In the genomic region with DNA sequence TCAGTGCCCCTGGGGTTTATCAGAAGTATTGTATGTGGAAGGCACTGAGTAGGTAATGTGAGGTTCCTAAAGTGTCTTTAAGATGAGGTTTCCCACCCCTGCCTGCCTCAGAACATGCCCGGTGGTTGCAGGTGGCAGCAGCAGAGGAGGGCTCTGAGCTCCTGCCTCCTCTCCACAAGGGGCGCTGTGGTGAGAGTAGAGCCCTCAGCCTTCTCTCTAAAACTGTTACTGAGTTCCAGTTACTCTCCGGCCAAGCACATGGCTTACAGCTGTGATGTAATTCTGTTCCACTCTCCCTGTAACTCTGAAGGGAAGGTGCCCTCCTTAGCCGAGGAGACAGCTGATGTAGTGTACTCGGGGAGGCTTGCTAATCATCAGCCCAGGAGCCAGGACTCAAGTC, we compare ENCODE assay signal across 10 mouse cellular contexts. TPM values are rescaled to one million over a fixed set of nuclear protein-coding genes. Genes with fewer than 3 reads are reported as not detected.
DNase-seq lines count a peak whose midpoint lies in the region; TF ChIP-seq lines count a peak whose summit lies in the region.
"Had no signal": no experiment of that assay in that cellular context is flagged by ENCODE, and none has a peak within 500 bp of the region (broad histone marks: within the 10 kb centered on the region; RNA-seq: fewer than 3 reads in every experiment).

No protein-coding gene starts in this region.

- intact Hi-C loops in gastrocnemius, postnatal 14 days (cut with DNase I; ENCODE audit: low total_unique reads): no loop called here

- peak; percentile 68 for DNase-seq in adrenal gland, postnatal 14 days
- no peak for DNase-seq in adrenal gland, adult 2 months
- no peak for DNase-seq in layer of hippocampus, adult 2 months (ENCODE audit: low spot score in 2 of 2)
- no peak for DNase-seq in layer of hippocampus, adult 11-12 months (ENCODE audit: low spot score)
- DNase-seq in ES-CJ7 (ENCODE audit: low read depth, low spot score): peak; percentile 75
- peak; percentile 43 for DNase-seq in induced T-regulatory cell, adult 2 months (ENCODE audit: low read depth)
- DNase-seq in thymus, postnatal 14 days: peak; percentile 42
- DNase-seq in gastrocnemius, postnatal 14 days: no peak

- H3K4me3 ChIP-seq in layer of hippocampus, adult 2 months: no peak overlapping the region
- H3K4me3 ChIP-seq: lung, embryonic 15.5 days; stomach, embryonic 15.5 days had no signal

- TF ChIP-seq CTCF in layer of hippocampus, adult 2 months (conservative IDR thresholded peaks at IDR 0.05): peak; percentile 75

- H3K27ac ChIP-seq in layer of hippocampus, adult 2 months: no peak overlapping the region
- H3K27ac ChIP-seq: lung, embryonic 15.5 days; stomach, embryonic 15.5 days had no signal

RNA-seq across cellular contexts. Expression of a gene that starts 9.6 kb away (rescaled TPM):
- 10.6 and 12.0 TPM in 2 replicates for total RNA-seq in adrenal gland, postnatal 14 days (2021)
- total RNA-seq in adrenal gland, adult 2 months (2021): 10 to 100 TPM; 14.4 to 15.7 TPM
- 13.2 and 23.2 TPM in 2 replicates for polyA plus RNA-seq in adrenal gland, adult 2 months (2012; rRNA removed)
- total RNA-seq in layer of hippocampus, adult 2 months (2021): 1 to 10 TPM; 7.1 to 7.6 TPM
- total RNA-seq in gastrocnemius, postnatal 14 days (2021): under 1 TPM; 0.11 to 0.39 TPM

RNA-seq across cellular contexts. Expression of a gene that starts 10.5 kb away (rescaled TPM):
- total RNA-seq in adrenal gland, postnatal 14 days (2021): 34.0 and 34.6 TPM in 2 replicates
- 10 to 100 TPM; 41.8 to 45.0 TPM for total RNA-seq in adrenal gland, adult 2 months (2021)
- 8.0 and 8.9 TPM in 2 replicates for polyA plus RNA-seq in adrenal gland, adult 2 months (2012; rRNA removed)
- 10 to 100 TPM; 21.1 to 22.8 TPM for total RNA-seq in layer of hippocampus, adult 2 months (2021)
- 10 to 100 TPM in 1 of 2 experiments, 1 to 10 TPM in 1; 8.1 to 11.7 TPM for total RNA-seq in gastrocnemius, postnatal 14 days (2021)

RNA-seq across cellular contexts. Expression of a gene that starts 10.6 kb away (rescaled TPM):
- total RNA-seq in adrenal gland, postnatal 14 days (2021): 35.4 and 42.7 TPM in 2 replicates
- total RNA-seq in adrenal gland, adult 2 months (2021): 10 to 100 TPM; 32.4 to 33.4 TPM
- 8.5 and 13.4 TPM in 2 replicates for polyA plus RNA-seq in adrenal gland, adult 2 months (2012; rRNA removed)
- total RNA-seq in layer of hippocampus, adult 2 months (2021): 10 to 100 TPM; 30.4 to 41.4 TPM
- 10 to 100 TPM; 10.1 to 11.7 TPM for total RNA-seq in gastrocnemius, postnatal 14 days (2021)

RNA-seq across cellular contexts. Expression of a gene that starts 31.6 kb away (rescaled TPM):
- total RNA-seq in adrenal gland, postnatal 14 days (2021): not detected in 2 replicates
- total RNA-seq in adrenal gland, adult 2 months (2021): not detected
- polyA plus RNA-seq in adrenal gland, adult 2 months (2012; rRNA removed): not detected in 2 replicates
- not detected for total RNA-seq in layer of hippocampus, adult 2 months (2021)
- total RNA-seq in gastrocnemius, postnatal 14 days (2021): not detected
- polyA plus RNA-seq: stomach, embryonic 15.5 days had no signal

RNA-seq across cellular contexts. Expression of a gene that starts 53.2 kb away (rescaled TPM):
- total RNA-seq in adrenal gland, postnatal 14 days (2021): 45.7 and 47.9 TPM in 2 replicates
- 10 to 100 TPM; 34.1 to 37.9 TPM for total RNA-seq in adrenal gland, adult 2 months (2021)
- polyA plus RNA-seq in adrenal gland, adult 2 months (2012; rRNA removed): 24.1 and 26.8 TPM in 2 replicates
- 10 to 100 TPM; 52.3 to 53.3 TPM for total RNA-seq in layer of hippocampus, adult 2 months (2021)
- total RNA-seq in gastrocnemius, postnatal 14 days (2021): 10 to 100 TPM; 13.3 to 15.0 TPM

Comparison
In these comparisons a context has a peak if more than half of its experiments do, and no peak if none do; other contexts are left out.
1. DNase-seq: peak in adrenal gland, postnatal 14 days (single experiment), ES-CJ7 (single experiment), induced T-regulatory cell, adult 2 months (single experiment) and thymus, postnatal 14 days (single experiment); none in adrenal gland, adult 2 months (single experiment), layer of hippocampus, adult 2 months (0 of 2), layer of hippocampus, adult 11-12 months (single experiment) and gastrocnemius, postnatal 14 days (single experiment).